Mouse (Mus musculus) kidney, postnatal 4 days (tissue): ENCODE measurements around the gene Papln.

Experiments
- DNase-seq, 2 experiments: peaks; one replicate each; pipeline ENCODE4 v3.0.0; 2021; ENCODE audit warnings: mixed read lengths in 2 of 2

Gene Papln

DNA sequence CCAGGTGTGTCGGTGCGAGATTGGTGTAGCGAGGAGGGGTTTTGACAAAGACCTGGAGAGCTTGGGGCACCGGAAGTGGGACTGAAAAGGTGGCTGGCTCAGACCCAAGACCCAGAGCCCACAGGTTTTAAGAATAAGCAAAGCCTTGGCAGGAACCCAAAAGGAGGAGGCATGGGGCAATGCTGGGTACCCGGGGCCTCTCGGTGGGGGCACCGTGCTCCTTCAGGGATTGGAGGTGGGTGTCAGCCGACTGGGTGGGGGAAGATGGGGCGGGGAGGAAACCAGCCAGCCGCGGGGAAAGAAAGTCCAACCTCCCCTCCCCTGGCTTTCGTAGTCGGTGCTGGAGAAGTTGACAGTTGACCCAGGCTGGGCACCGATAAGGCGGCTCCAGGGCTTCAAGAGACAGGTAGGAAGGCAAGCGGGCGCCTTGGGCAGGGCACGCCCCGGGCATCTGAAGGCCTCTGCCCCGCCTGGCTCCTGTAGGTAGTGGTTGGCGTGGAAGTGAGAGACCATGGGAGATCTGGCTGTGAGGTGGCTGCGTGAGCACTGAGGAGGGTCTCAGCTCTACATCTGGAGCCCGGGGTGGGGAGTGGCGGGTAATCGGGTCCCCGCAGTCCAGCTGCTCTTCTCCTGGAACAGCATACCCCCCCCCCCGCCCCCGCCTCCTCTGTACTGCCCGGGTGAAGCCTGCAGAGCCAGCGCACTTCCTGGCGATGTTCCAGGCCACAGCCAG lies at the start of gene Papln:
Gene Papln (plus strand): TSS at position 324 of the 733 bp plus-strand sequence.
- peak; percentile 66 to 82 for DNase-seq

GRCm38 (mm10) chr12:83713749-83714148 lies 49.7 kb upstream of the Papln start:
- DNase-seq, result peak; percentile 27 to 57

- no peak for DNase-seq
Measured at GRCm38 (mm10) chr12:83716416-83717184, 46.8 kb upstream of the Papln start.

- no peak for DNase-seq
Measured at GRCm38 (mm10) chr12:83719431-83719830, 44.0 kb upstream of the Papln start.

DNA sequence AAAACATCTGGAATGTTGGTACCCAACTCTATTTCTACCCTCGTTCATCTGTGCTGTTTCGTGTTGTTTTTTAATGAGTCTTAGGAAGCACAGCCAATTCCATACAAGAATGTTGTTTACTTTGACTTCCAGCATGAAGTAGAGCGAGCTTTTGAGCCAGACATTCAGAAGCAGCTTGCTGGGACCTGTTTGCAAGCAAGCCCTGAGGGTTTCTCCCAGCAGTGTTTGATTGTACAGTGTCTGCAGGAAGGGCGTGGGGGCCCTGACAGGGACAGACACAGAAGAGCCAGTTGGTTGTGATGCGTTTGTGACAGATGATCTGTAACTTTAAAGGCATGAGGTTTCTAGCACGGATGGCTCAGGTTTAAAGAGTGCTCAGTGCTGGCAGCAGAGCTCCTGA lies 42.2 kb upstream of the Papln start:
- peak in 1 of 2 experiments; percentile 19 for DNase-seq

GRCm38 (mm10) chr12:83723037-83723436 lies 40.4 kb upstream of the Papln start:
- DNase-seq, result no peak

- peak in 1 of 2 experiments; percentile 43 for DNase-seq
Measured at GRCm38 (mm10) chr12:83726510-83727308, 36.7 kb upstream of the Papln start.

DNA sequence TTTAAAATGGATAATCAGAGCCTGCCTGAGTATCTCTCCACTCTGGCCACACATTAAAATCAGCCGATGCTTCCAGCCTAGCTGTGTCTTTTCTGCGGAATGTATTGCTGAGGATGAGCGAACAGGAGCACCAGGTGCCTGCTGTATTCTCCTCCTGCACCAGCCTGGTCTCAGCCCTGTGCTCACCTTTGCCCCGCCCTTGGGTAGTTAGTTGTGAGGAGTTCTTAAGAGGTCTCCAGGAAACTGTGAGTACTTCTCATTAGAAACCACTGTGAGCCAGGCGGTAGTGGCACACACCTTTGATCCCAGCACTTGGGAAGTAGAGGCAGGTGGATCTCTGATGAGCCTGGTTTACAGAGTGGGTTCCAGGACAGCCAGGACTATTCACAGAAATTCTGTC lies 31.2 kb upstream of the Papln start:
- DNase-seq, result no peak

DNA sequence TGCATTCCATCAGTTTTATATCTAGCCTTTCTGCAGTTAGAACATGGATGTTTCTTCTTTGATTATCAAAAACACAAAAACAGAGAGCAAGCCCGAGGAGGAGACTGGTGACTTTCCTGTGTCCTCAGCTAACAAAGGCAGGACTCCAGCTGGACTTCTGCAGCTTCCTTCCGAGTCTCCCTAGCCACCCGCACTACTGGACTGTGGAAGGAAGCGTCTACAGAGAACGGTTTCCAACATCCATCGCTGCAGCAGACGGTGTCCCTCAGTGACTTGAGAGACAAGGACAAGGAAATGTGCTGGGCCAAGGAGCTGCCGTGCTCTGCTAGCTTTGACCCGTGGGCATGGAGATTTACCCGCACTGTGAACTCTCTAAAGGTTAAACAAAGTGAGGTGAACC lies 29.4 kb upstream of the Papln start:
- no peak for DNase-seq

DNA sequence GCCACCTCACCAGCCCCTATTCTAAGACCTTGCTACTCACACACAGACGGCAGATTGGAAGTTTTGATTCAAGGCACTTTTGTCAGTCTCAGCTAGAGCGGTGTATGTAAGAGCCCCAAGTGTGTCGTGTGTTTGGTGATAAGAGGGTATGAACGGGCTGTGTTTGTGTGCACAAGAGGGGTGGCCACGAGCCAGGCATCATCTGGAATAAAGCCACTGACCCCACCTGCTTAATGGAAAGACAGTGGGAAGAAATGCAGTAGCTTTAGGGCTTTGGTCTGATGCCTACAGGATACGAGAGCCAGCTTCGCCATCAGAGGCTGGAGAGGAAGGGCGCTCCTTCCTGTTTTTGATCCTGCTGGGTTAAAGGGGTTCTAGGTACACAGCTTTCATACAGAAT lies 27.2 kb upstream of the Papln start:
- DNase-seq, result no peak

- DNase-seq, result no peak
Measured at GRCm38 (mm10) chr12:83738651-83739050, 24.8 kb upstream of the Papln start.

- DNase-seq, result no peak
Measured at GRCm38 (mm10) chr12:83741722-83742121, 21.7 kb upstream of the Papln start.

- no peak for DNase-seq
Measured at GRCm38 (mm10) chr12:83742834-83743233, 20.6 kb upstream of the Papln start.

- no peak for DNase-seq
Measured at GRCm38 (mm10) chr12:83743712-83744111, 19.7 kb upstream of the Papln start.

DNA sequence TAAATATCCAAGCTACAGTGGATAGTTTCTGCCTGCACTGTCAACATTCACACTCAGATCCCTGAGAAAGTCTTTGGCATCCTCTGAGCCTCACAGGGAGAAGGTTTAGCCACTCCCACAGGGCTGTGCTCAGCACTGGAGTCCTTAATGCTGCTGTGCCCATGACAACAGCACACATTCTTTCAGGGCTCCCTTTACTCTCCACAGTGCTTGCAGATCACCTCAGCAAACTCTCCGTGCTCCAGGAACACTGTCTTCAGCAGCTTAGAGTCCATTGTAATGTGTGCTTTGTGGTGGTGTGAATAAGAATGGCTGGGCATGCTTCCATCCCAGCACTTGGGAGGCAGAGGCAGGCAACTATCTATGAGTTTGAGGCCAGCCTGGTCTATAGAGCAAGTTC lies 14.2 kb upstream of the Papln start:
- no peak for DNase-seq

DNA sequence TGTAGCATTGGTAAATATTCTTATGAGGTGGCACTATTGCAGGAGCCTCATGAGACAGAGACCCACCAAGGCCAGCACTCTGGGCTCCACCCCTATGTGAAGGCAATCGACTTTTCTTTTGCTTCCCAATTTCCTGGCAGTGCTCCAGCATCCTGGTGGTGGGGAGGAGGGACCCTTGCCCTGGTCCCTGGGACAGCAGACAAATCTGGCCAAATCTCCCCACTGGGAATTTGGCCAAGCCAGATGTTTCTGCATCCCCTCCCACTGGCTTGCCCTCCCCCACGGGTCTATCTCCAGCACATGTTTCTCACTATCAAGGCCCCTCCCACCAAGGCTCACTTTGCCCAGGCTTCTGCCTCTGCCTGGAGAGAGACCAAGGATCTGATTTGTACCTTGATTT lies 10.9 kb upstream of the Papln start:
- peak; percentile 44 to 55 for DNase-seq

DNA sequence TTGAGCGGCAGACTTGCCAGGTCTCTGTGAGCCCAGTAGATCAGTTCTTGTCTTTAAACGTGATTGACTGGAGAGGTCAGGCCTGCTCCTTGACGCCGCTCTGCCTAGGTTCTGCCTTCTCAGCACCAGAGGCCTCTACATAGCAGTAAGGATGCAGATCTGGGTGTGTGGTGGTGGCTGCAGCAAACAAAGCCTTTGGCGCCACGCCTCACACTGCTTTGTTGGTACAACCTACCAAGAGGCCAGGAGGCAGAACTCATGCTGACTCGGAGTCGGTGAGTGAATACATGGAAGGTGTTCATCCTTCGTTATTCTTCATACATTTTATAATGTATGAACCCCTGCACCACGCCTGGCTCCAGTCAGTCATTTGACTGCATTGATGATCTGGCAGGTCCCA lies 4.7 kb upstream of the Papln start:
- no peak for DNase-seq

DNA sequence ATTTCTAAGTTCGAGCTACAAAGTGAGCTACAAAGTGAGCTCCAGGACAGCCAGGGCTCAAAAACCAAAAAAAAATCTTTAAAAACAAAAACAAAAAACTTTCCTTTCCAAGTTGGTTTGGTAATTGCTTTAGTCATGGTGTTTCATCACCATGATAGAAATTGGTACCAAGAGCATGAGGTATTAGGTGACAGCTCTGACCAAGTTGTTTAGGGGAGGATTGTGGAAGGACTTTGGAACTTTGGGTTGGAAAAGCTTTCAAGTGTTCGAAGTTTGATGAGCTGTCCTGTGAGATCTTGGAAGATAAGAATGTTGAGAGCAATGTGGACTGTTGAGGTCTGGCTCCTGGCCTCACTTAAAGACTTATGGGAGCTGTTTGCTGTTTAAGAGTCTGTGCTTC lies 3.2 kb upstream of the Papln start:
- DNase-seq, result no peak

DNA sequence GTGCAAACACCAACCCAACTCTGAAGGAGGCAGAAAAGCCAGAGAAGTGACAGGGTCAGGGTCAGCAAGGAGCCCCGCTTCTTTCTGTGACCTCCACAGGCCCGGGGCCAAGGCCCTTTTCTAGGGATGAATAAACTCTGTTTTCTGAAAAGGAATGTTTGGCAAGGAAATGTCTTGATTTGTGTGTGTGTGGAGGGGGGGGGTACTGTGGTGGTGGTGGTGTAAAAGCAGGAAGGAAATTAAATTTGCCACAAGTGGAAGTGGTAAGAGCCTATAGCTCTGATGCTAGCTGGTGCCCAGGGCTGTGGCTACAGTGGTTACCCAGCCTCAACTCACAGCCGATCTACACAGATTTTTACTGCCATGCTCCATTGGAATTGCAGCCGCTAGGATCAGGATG lies 728 bp upstream of the Papln start:
- peak; percentile 31 to 62 for DNase-seq

DNA sequence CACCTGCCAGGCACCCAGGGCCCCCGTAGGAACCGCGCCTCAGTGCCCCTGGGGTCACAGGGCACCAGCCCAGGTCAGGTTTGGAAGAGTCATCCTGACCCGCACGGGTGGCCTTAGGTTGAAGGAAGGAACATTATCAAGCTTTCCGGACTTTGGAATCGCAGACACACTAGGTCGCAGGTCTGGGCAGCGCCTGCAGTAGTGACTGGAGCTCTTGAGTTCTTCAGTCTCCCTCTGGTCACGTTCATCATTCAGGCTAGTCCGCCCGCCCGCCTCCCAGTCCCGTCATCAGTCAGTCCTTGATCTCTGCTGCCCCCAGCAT lies 571 bp downstream of the Papln start:
- no peak for DNase-seq

GRCm38 (mm10) chr12:83764519-83764918 lies 1.1 kb downstream of the Papln start:
- no peak for DNase-seq

DNA sequence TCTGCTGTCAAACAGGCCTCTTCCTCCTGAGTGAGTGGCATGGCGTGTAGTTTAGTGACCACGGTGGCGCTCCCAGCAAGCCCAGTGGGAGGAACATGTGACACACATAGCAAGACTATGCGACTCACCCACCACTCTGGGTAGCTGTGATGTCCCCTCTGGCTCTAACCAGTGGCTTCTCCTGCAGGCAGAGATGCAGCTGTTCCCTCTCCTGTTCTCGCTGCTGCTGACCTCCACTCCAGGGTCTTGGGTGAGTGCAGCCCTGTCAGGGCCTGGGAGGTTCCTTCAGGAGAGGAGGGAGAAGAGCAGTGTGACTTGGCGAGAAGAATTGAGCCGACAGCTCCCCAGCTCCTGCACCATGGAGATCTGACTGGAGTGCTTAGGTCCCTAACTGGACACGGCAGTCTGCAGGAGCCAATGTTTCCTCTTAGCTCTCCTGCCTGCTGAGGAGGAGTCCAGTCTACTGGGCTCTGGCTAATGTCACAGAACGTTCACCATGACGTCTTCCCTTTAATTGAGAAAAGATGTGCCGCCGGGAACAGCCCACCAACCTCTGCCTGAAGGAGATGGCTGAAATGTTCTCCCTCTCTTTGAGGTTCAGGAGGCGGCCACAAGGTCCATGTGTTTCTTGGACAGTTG lies 2.6 kb downstream of the Papln start:
- no peak for DNase-seq

- DNase-seq, result peak in 1 of 2 experiments; percentile 37
Measured at GRCm38 (mm10) chr12:83767833-83768232, 4.4 kb downstream of the Papln start.
